Mouse (Mus musculus) brown adipose tissue, adult 24 weeks (tissue): ENCODE results near the gene Wnt9a. TPM values are rescaled to one million over a fixed set of nuclear protein-coding genes. Genes with fewer than 3 reads are reported as not detected.

ENCODE experiments used
- H3K27ac ChIP-seq: fragments of 200-500 bp; replicated peaks from 2 replicates; pipeline ENCODE4 v1.5.1; 2012; ENCODE audit warnings: low read depth, mild to moderate bottlenecking, low read length
- H3K4me1 ChIP-seq: fragments of 200-500 bp; 2 replicates; pipeline ENCODE4 v1.6.1; 2012; ENCODE audit warnings: low read length, mixed read lengths; ENCODE audit not compliant: control insufficient read depth, insufficient read depth, insufficient read length
- H3K4me3 ChIP-seq: fragments of 200-500 bp; 2 replicates; pipeline ENCODE4 v1.5.1; 2012; ENCODE audit warnings: low read depth, mild to moderate bottlenecking, low read length, moderate library complexity; ENCODE audit not compliant: insufficient read depth
- polyA plus RNA-seq: library from polyadenylated mRNA; stranded (reverse); fragments of >200 nt; gene quantifications from 2 replicates; pipeline ENCODE4 v1.2.4, GENCODE M21; 2012; ENCODE audit not compliant: missing spikeins, insufficient read depth, insufficient read length

Gene Wnt9a
- polyA plus RNA-seq = 0.33 and 0.40 TPM in 2 replicates

DNA sequence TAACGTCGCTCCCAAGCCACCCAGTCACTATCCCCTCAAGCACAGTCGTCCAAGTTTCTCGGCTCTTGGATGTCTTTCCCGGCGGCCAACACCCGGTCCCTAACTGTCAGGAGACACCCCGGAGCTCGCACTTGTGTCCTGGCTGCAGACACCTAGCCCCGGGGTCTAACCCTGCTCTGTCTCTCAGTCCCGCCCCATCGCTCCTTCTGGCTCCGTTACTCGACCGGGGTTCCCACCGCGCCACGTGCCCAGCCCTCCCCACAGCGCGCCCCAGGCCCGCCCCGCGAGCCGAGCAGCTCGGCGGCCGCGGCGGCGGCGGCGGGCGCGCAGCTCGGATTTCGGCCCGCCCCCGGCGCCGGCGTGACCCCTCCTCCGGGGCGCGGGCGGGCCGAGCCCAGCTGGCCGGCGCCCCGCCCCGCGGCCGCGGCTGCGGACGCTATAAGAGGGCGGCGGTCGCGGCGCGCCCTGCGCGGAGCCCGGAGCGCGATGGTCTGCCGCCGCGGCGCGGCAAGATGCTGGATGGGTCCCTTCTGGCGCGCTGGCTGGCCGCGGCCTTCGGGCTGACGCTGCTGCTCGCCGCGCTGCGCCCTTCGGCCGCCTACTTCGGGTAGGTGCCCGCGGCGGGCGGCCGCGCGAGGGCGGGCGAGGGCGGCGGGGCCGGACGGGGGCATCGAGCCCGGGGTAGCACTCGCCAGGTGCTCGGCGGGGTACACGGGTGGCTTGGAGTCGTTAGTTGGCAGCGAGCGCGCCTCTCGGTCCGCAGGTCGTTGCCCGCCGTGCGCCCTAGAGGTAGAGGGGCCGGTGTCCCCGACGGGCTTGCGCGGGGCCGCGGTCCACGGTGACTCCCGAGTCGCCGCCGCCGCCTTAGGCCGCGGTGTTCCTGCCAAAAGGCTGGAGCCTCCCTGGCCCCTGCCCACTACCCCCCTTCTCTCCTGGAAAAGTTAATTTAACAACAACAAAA lies at the start of gene Wnt9a:
TSS of gene Wnt9a (plus strand) at position 468 of the 961 bp plus-strand sequence.
- Histone ChIP-seq H3K4me1 (peaks cover 4% of the 10 kb centered on the region; the same call in 1 of the 2 replicates), H3K27ac (no peak within 1 kb of the TSS), H3K4me3 (peak within 1 kb of the TSS; percentile 76)

GRCm38 (mm10) chr11:59259647-59260046 lies 47.1 kb upstream of the Wnt9a start:
- Histone ChIP-seq H3K4me3 (no peak overlapping the region), H3K4me1 (no peaks in the 10 kb centered on the region; the same call in 1 of the 2 replicates), H3K27ac (no peak overlapping the region)

DNA sequence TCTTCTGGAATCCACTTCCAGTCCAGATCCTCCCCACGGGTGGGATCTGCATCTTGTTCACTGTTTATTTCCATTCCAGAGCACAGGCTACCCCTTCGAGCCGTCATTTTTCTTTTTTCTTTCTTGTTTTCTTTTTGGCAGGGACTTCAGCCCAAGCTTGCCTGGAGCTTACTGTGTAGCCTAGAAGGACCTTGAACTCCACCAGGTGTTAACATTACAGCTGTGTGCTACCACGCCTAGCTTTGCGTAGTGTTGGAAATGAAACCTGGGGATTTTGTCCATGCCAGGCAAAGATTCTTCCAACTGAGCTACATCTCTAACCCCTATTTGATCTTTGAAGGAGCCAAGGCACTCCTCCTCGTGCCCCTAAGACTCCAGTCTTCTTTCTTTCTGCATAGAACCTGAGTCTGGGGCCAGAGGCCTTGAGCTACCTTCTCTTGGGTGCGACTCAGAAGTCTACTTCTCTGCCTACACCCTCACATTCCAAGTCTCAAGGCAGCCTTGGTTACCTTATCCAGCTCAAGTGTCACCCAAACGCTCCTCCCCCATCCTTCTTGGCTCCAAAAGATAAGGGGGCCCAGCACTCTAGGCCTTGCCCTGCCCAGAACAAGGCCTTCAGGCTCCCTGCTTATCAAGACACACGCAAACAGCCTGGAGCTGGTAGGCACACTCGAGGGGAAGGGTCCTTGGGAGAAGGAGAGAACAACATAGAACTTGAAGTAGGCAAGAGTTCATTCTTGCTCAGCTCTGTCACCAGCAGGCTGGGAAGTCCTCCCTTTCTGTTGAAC lies 45.8 kb upstream of the Wnt9a start:
- no peak overlapping the region for H3K4me3 ChIP-seq
- H3K27ac ChIP-seq = no peak overlapping the region
- no peaks in the 10 kb centered on the region; the same call in 1 of the 2 replicates for H3K4me1 ChIP-seq

GRCm38 (mm10) chr11:59262308-59262707 lies 44.4 kb upstream of the Wnt9a start:
- Histone ChIP-seq H3K4me3 (no peak overlapping the region), H3K4me1 (no peaks in the 10 kb centered on the region; the same call in 1 of the 2 replicates), H3K27ac (no peak overlapping the region)

- Histone ChIP-seq H3K4me1 (no peaks in the 10 kb centered on the region; the same call in 1 of the 2 replicates), H3K4me3 (peak overlapping the region; percentile 49), H3K27ac (no peak overlapping the region)
Measured at GRCm38 (mm10) chr11:59263870-59264563, 42.7 kb upstream of the Wnt9a start.

DNA sequence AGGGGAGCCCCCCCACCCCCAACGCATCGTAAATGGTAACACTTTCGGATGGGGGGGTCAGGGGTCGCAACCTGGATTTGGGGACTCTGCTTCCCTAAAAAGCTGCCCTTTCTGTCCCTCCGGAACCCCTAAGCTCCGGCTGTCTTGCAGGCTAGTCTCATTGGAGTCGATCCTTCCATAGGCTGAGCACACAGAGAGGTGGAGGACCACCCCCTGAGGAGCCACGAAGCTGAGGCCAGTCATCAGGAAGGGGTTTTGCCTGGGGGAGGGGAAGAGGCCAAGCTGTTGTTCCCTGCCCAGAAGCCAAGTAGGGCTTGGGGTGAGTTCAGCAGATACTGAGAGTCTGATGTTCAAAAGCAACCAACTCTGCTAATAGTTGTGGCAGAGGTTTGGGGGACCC lies 42.1 kb upstream of the Wnt9a start:
- no peak overlapping the region for H3K27ac ChIP-seq

DNA sequence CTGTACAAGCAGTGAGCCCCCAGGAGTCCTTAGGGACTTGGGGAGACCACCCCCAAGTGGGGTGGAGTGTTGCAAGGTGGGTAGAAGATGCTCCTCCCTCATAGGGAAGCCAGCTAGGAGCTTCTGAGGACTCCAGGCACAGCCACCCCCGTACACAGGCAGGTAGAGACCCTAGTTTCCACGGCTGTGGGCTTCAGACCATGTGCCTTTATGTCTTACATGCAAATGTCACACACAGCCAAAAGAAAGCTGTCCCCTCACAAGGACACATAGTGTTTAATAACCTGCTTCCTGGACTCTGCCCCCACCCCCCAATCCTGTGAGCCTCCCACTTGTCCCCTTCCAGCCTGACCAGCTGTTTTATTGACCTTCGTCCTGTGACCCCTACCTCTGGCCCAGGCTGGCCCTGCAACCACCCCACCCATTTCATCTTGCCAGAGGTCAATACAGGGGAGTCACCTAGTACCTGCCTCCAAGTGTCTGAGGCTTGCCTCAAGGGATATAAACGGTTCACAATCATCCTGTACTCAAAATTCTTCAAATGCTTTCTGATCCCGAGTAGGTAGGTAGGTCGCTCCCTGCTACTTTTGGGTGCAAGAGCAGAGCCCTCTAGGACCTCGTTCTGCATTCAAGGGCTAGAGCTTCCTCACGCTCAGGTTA lies 41.4 kb upstream of the Wnt9a start:
- Histone ChIP-seq H3K27ac (no peak overlapping the region), H3K4me3 (no peak overlapping the region)

More for the DNA sequence above, 42.1 kb upstream of the Wnt9a start:
- Histone ChIP-seq H3K4me1 (no peaks in the 10 kb centered on the region; the same call in 1 of the 2 replicates), H3K4me3 (peak overlapping the region; percentile 49)

DNA sequence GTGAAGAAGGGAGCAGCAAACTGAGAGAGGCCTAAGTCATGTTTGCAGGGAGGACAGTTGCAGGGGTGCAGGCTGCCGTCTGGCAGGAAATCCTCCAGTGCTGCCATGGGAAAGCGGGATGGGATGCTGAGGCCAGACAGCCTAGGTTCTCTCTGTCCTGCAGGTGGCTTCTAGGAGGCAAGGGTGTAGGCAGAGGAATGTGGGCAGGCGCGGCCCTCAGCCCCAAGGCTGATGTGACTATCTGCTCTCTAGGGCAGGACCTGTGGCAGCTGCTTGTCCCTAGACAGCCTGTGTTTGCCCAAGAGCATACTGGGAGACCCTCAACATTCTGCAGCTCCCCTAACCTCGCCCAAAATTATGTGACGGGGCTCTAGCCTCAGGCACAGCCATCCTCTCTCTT lies 40.0 kb upstream of the Wnt9a start:
- Histone ChIP-seq H3K4me3 (no peak overlapping the region), H3K4me1 (no peaks in the 10 kb centered on the region; the same call in 1 of the 2 replicates), H3K27ac (no peak overlapping the region)

More for the DNA sequence above, 41.4 kb upstream of the Wnt9a start:
- H3K4me1 ChIP-seq = no peaks in the 10 kb centered on the region; the same call in 1 of the 2 replicates

DNA sequence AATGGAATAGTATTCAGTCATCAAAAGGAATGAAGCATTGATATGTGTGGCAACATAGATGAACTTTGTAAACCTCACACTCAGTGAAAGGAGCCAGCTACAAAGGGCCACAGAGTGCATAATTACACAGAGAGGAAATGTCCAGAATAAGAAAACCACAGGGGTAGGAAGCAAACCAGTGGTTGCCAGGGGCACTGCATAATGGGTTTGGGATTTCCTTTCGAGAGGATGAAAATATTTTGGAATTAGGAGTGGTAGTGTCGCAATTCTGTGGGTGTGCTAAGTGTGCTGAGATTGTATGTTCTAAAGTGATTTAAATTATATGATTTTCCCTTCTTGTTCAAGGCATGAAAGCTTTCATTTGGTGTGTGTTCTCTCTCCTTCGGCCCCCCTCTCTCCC lies 32.5 kb upstream of the Wnt9a start:
- Histone ChIP-seq H3K27ac (no peak overlapping the region), H3K4me3 (no peak overlapping the region), H3K4me1 (no peaks in the 10 kb centered on the region)

DNA sequence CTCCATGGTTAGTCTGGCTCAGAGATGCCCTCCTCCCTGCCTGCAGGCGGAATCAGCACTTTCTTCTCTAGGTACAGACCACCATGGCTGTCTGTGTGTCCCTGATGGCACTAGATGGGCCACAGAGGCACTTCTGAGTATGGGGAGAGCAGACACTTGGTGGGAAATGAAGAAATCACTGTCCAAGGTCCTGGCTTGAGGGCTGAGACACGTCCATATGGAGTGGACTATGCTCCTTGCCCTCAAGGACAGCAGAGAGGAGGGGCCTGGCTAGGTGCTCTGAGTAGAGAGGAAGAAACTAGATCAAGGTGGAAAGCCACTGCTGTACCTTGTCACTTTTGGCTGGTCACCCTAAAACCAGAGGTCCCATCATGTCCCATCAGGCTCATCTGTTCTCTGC lies 29.9 kb upstream of the Wnt9a start:
- Histone ChIP-seq H3K4me3 (no peak overlapping the region), H3K4me1 (no peaks in the 10 kb centered on the region), H3K27ac (no peak overlapping the region)

GRCm38 (mm10) chr11:59278047-59278446 lies 28.7 kb upstream of the Wnt9a start:
- Histone ChIP-seq H3K4me3 (no peak overlapping the region), H3K27ac (no peak overlapping the region), H3K4me1 (no peaks in the 10 kb centered on the region)

GRCm38 (mm10) chr11:59282111-59282510 lies 24.6 kb upstream of the Wnt9a start:
- H3K4me3 ChIP-seq = no peak overlapping the region
- H3K27ac ChIP-seq = no peak overlapping the region
- H3K4me1 ChIP-seq = no peaks in the 10 kb centered on the region

DNA sequence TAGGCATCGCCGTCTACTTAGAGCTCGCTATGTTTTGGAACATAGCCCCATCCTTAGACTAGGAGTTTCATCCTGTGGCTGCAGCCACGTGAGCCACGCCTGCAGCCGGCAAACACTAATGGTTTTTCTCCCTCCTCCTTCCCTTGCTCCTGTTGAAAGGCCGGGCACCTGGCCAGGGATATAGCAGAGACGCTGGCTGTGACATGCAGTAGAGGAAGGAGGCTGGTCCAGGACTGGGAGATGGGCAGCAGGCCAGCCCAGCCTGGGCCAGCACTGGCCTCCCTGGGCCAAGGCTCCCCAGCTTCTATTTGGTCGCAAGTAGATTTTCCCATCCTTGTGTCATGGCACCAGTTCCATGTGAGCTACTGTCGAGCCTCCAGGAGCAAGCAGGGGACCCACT lies 23.8 kb upstream of the Wnt9a start:
- no peaks in the 10 kb centered on the region for H3K4me1 ChIP-seq
- H3K4me3 ChIP-seq = no peak overlapping the region
- H3K27ac ChIP-seq = no peak overlapping the region

DNA sequence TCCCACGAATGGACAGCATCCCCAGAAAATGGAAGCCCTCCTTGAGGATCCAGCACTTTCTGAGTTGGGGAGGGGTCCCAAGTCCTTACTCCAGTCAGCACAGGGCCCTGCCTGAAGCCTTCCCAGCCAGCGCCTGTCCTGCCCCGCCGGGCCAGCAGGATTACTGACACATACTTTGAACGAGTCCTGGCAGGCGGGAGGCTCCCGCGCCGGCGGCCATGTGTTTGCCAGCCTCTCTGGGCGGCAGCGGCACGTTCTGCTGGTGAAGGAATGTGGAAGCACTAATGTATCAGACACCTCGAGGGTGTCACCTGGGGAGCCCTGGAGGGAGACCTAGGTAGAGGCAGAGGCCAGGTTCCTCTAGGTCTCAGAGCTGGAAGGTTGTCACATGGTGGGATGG lies 22.6 kb upstream of the Wnt9a start:
- no peaks in the 10 kb centered on the region for H3K4me1 ChIP-seq
- H3K27ac ChIP-seq = no peak overlapping the region
- no peak overlapping the region for H3K4me3 ChIP-seq
